Mouse (Mus musculus) spleen, adult 2 months (tissue): Measurements from ENCODE around the gene Ccdc6.

ENCODE experiments used
- CTCF ChIP-seq: fragments of 200-500 bp; IDR thresholded peaks from 2 replicates; pipeline ENCODE4 v1.5.1; 2011; ENCODE audit warnings: mild to moderate bottlenecking, inconsistent platforms; ENCODE audit not compliant: insufficient read depth, insufficient read length, insufficient replicate concordance; ENCODE audit errors: extremely low read depth
- POLR2A ChIP-seq: fragments of 200-500 bp; IDR thresholded peaks from 2 replicates; pipeline ENCODE4 v1.6.1; 2011; ENCODE audit warnings: low read depth, low read length, inconsistent platforms

DNA sequence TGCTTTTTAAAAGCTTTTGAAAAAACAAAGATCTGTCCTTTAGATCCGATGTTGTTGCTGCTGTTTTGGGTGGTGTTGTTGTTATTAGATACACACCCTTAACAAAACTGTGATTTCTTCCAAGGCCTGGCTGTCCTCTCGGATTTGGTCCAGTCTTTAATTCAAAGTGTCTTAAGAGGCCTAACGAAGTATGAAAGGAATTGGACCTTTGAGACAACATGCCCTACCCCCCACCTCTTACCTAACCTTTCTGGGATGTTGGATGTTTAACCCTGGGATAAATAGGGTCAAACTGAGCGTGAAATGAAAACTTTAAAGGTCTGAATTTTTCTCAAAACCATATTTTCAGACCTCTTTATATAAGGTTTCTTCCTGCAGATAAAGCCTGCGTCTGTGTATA lies 124.0 kb downstream of the Ccdc6 start:
- TF ChIP-seq CTCF (no peak), POLR2A (no peak)
